Mouse (Mus musculus) heart, embryonic 14.5 days (tissue): ENCODE results near the gene Nipal3. TPM values are rescaled to one million over a fixed set of nuclear protein-coding genes. Genes with fewer than 3 reads are reported as not detected.

ENCODE experiments used
- ATAC-seq: fragments of 200-750 bp; cut with Nextera tagmentation; 2 replicates; pipeline ENCODE4 v1.8.0; 2017; ENCODE audit warnings: low read depth, moderate TSS enrichment; ENCODE audit not compliant: insufficient number of reproducible peaks, insufficient read depth, low FRiP score
- H3K27ac ChIP-seq, 2 experiments: fragments of 200-500 bp in 1 of 2; fragments of 300-500 bp in 1 of 2; sonication (generic) in 1 of 2; replicated peaks in 1 of 2; 2 replicates each; pipeline ENCODE4 v1.5.1; 2012 to 2014; ENCODE audit warnings: low read depth in 2 of 2, low read length in 2 of 2, control low read depth in 1 of 2, mild to moderate bottlenecking in 1 of 2, mixed read lengths in 1 of 2; ENCODE audit not compliant: control insufficient read depth in 1 of 2, insufficient read depth in 1 of 2
- H3K27me3 ChIP-seq: fragments of 300-500 bp; sonication (generic); 2 replicates; pipeline ENCODE4 v1.6.1; 2014; ENCODE audit warnings: mild to moderate bottlenecking, low read length, control low read depth; ENCODE audit not compliant: control insufficient read depth, insufficient read depth
- H3K36me3 ChIP-seq: fragments of 300-500 bp; sonication (generic); 2 replicates; pipeline ENCODE4 v1.6.1; 2014; ENCODE audit warnings: mild to moderate bottlenecking, control low read depth, low read length, mixed read lengths; ENCODE audit not compliant: control insufficient read depth, insufficient read depth
- H3K4me1 ChIP-seq, 2 experiments: fragments of 200-500 bp in 1 of 2; fragments of 300-500 bp in 1 of 2; sonication (generic) in 1 of 2; 2 replicates each; pipeline ENCODE4 v1.6.1; 2012 to 2014; ENCODE audit warnings: low read length in 2 of 2, control low read depth in 1 of 2, mixed read lengths in 1 of 2; ENCODE audit not compliant: control insufficient read depth in 2 of 2, insufficient read depth in 2 of 2
- H3K4me2 ChIP-seq: fragments of 300-500 bp; sonication (generic); 2 replicates; pipeline ENCODE4 v1.6.1; 2014; ENCODE audit warnings: mild to moderate bottlenecking, low read length
- H3K4me3 ChIP-seq, 2 experiments: fragments of 200-500 bp in 1 of 2; fragments of 300-500 bp in 1 of 2; sonication (generic) in 1 of 2; 2 replicates each; pipeline ENCODE4 v1.5.1; 2012 to 2014; ENCODE audit warnings: low read length in 2 of 2, mild to moderate bottlenecking in 2 of 2, control low read depth in 1 of 2, low read depth in 1 of 2, moderate library complexity in 1 of 2; ENCODE audit not compliant: control insufficient read depth in 1 of 2, insufficient read depth in 1 of 2
- H3K9ac ChIP-seq: fragments of 300-500 bp; sonication (generic); 2 replicates; pipeline ENCODE4 v1.6.1; 2014; ENCODE audit warnings: mild to moderate bottlenecking, low read length
- H3K9me3 ChIP-seq: fragments of 300-500 bp; sonication (generic); 2 replicates; pipeline ENCODE4 v1.6.1; 2016; ENCODE audit warnings: low read length, control low read depth; ENCODE audit not compliant: control insufficient read depth
- whole genome bisulfite sequencing: fragments of 180-500 bp; shearing (Covaris S2); extraction: QIAGEN DNeasy Blood & Tissue Kit; methylation state at CpG from one replicate; pipeline ENCODE4 v1.1.7; 2014; 5-methylcytosine and 5-hydroxymethylcytosine counted together
- polyA plus RNA-seq: library from polyadenylated mRNA; unstranded; fragments of >200 nt; fragmentation: Nextera tagmentation; extraction: Ambion mirVana; gene quantifications from 2 replicates; pipeline ENCODE4 v1.2.1, GENCODE M21; 2014

Nipal3 gene
- polyA plus RNA-seq, 1 experiment from 2014 or later: 4.5 TPM

GRCm38 (mm10) chr4:135516351-135517316 is 21.8 kb upstream of the Nipal3 start:
- no peak overlapping the region for H3K9ac ChIP-seq
- no peaks in the 10 kb centered on the region for H3K9me3 ChIP-seq
- no peak overlapping the region for H3K4me2 ChIP-seq

GRCm38 (mm10) chr4:135514925-135515324 is 20.1 kb upstream of the Nipal3 start:
- H3K4me3 ChIP-seq: no peak overlapping the region
- H3K9ac ChIP-seq: no peak overlapping the region
- ATAC-seq: no peak

More at GRCm38 (mm10) chr4:135516351-135517316, 21.8 kb upstream of the Nipal3 start:
- ATAC-seq: no peak
- 50% methylated on average over 15 of the region's 15 CpGs for WGBS
- Histone ChIP-seq H3K4me1 (no peaks in the 10 kb centered on the region), H3K36me3 (no peaks in the 10 kb centered on the region), H3K27ac (no peak overlapping the region), H3K27me3 (no peaks in the 10 kb centered on the region), H3K4me3 (no peak overlapping the region)

GRCm38 (mm10) chr4:135513865-135514264 is 19.0 kb upstream of the Nipal3 start:
- no peak overlapping the region for H3K4me3 ChIP-seq
- 72% methylated on average over 7 of the region's 7 CpGs for WGBS
- H3K27ac ChIP-seq: no peak overlapping the region
- ATAC-seq: no peak
- H3K27me3 ChIP-seq: no peaks in the 10 kb centered on the region
- H3K36me3 ChIP-seq: no peaks in the 10 kb centered on the region
- H3K9me3 ChIP-seq: no peaks in the 10 kb centered on the region
- H3K4me1 ChIP-seq: no peaks in the 10 kb centered on the region
- no peak overlapping the region for H3K4me2 ChIP-seq
- no peak overlapping the region for H3K9ac ChIP-seq

More at GRCm38 (mm10) chr4:135514925-135515324, 20.1 kb upstream of the Nipal3 start:
- Histone ChIP-seq H3K4me2 (no peak overlapping the region), H3K4me1 (no peaks in the 10 kb centered on the region), H3K27me3 (no peaks in the 10 kb centered on the region), H3K9me3 (no peaks in the 10 kb centered on the region), H3K27ac (no peak overlapping the region), H3K36me3 (no peaks in the 10 kb centered on the region)
- WGBS: 71% methylated on average over 14 of the region's 14 CpGs

- no peak overlapping the region for H3K27ac ChIP-seq
- no peak for ATAC-seq
- H3K4me3 ChIP-seq: no peak overlapping the region
- WGBS: 68% methylated on average over 12 of the region's 12 CpGs
- no peaks in the 10 kb centered on the region for H3K36me3 ChIP-seq
- no peak overlapping the region for H3K4me2 ChIP-seq
- H3K4me1 ChIP-seq: peaks cover 6 to 8% of the 10 kb centered on the region in 2 experiments; a peak in 3 of 4 replicates
- no peaks in the 10 kb centered on the region for H3K27me3 ChIP-seq
- H3K9ac ChIP-seq: no peak overlapping the region
- no peaks in the 10 kb centered on the region for H3K9me3 ChIP-seq
Observed at GRCm38 (mm10) chr4:135509515-135509914, 14.7 kb upstream of the Nipal3 start.

- no peak overlapping the region for H3K4me3 ChIP-seq
- no peaks in the 10 kb centered on the region for H3K27me3 ChIP-seq
- 15% methylated on average over 13 of the region's 13 CpGs for WGBS
- H3K4me1 ChIP-seq: peaks cover 6 to 8% of the 10 kb centered on the region in 2 experiments; a peak in 3 of 4 replicates
- H3K36me3 ChIP-seq: no peaks in the 10 kb centered on the region
- no peak overlapping the region for H3K9ac ChIP-seq
- H3K4me2 ChIP-seq: 0 out of 2 replicates have a peak overlapping the region, but pooled peaks have one; percentile 34
- no peak for ATAC-seq
- H3K9me3 ChIP-seq: no peaks in the 10 kb centered on the region
- H3K27ac ChIP-seq: no peak overlapping the region
Observed at GRCm38 (mm10) chr4:135508419-135509039, 13.7 kb upstream of the Nipal3 start.

GRCm38 (mm10) chr4:135507547-135508350 is 12.9 kb upstream of the Nipal3 start:
- Histone ChIP-seq H3K4me1 (peaks cover 8% of the 10 kb centered on the region in 2 experiments; a peak in 3 of 4 replicates), H3K9ac (peak overlapping the region; percentile 55), H3K4me3 (peak overlapping the region; percentile 28 to 29), H3K27ac (no peak overlapping the region), H3K4me2 (peak overlapping the region; percentile 70), H3K9me3 (no peaks in the 10 kb centered on the region), H3K27me3 (no peaks in the 10 kb centered on the region), H3K36me3 (no peaks in the 10 kb centered on the region)
- ATAC-seq: no peak
- WGBS: 10% methylated on average over 22 of the region's 22 CpGs

GRCm38 (mm10) chr4:135505794-135506193 is 11.0 kb upstream of the Nipal3 start:
- no peaks in the 10 kb centered on the region for H3K27me3 ChIP-seq
- H3K9ac ChIP-seq: no peak overlapping the region
- H3K4me1 ChIP-seq: peaks cover 8% of the 10 kb centered on the region in 2 experiments; a peak in 3 of 4 replicates
- 76% methylated on average over 11 of the region's 11 CpGs for WGBS
- H3K4me3 ChIP-seq: no peak overlapping the region
- ATAC-seq: no peak
- H3K27ac ChIP-seq: no peak overlapping the region
- H3K36me3 ChIP-seq: no peaks in the 10 kb centered on the region
- no peak overlapping the region for H3K4me2 ChIP-seq
- no peaks in the 10 kb centered on the region for H3K9me3 ChIP-seq
